Mouse (Mus musculus) 3134 (cell line): ENCODE results near the gene Cmah.
A peak's percentile ranks its signal among the peaks of the same experiment; 100 is the strongest.

ENCODE experiments used
- DNase-seq: peaks from one replicate; pipeline ENCODE4 v3.0.0-alpha.2; 2011; ENCODE audit warnings: low spot score; ENCODE audit not compliant: insufficient read length; ENCODE audit errors: extremely low read depth

Cmah gene

GRCm38 (mm10) chr13:24327201-24327600, at the start of gene Cmah:
Gene Cmah, plus strand, starts transcription at chr13:24327404.
- no peak for DNase-seq

- DNase-seq, result no peak
Observed at GRCm38 (mm10) chr13:24279407-24279761, 47.8 kb upstream of the Cmah start.

GRCm38 (mm10) chr13:24279762-24280438, 47.3 kb upstream of the Cmah start:
- peak; percentile 55 for DNase-seq

- DNase-seq, result peak; percentile 92
Observed at GRCm38 (mm10) chr13:24280439-24281431, 46.5 kb upstream of the Cmah start, which contains the start of gene Carmil1. Gene Carmil1, minus strand, starts transcription at chr13:24280795.

GRCm38 (mm10) chr13:24287381-24287780, 39.8 kb upstream of the Cmah start:
- no peak for DNase-seq

GRCm38 (mm10) chr13:24297252-24297651, 30.0 kb upstream of the Cmah start:
- no peak for DNase-seq

- no peak for DNase-seq
Observed at GRCm38 (mm10) chr13:24305486-24305885, 21.7 kb upstream of the Cmah start.

GRCm38 (mm10) chr13:24306248-24306647, 21.0 kb upstream of the Cmah start:
- no peak for DNase-seq

- DNase-seq, result no peak
Observed at GRCm38 (mm10) chr13:24311011-24311940, 15.9 kb upstream of the Cmah start.

GRCm38 (mm10) chr13:24316563-24316962, 10.6 kb upstream of the Cmah start:
- DNase-seq, result peak; percentile 12

- no peak for DNase-seq
Observed at GRCm38 (mm10) chr13:24318618-24319017, 8.6 kb upstream of the Cmah start.

GRCm38 (mm10) chr13:24321313-24321712, 5.9 kb upstream of the Cmah start:
- DNase-seq, result no peak

- DNase-seq, result no peak
Observed at GRCm38 (mm10) chr13:24328036-24328817, 1.0 kb downstream of the Cmah start.

- no peak for DNase-seq
Observed at GRCm38 (mm10) chr13:24330128-24330527, 2.9 kb downstream of the Cmah start.

GRCm38 (mm10) chr13:24330836-24331523, 3.8 kb downstream of the Cmah start:
- DNase-seq, result no peak

- DNase-seq, result no peak
Observed at GRCm38 (mm10) chr13:24332537-24332936, 5.3 kb downstream of the Cmah start.

- no peak for DNase-seq
Observed at GRCm38 (mm10) chr13:24336818-24337217, 9.6 kb downstream of the Cmah start.

GRCm38 (mm10) chr13:24337874-24338273, 10.7 kb downstream of the Cmah start:
- no peak for DNase-seq

GRCm38 (mm10) chr13:24338343-24338861, 11.2 kb downstream of the Cmah start:
- DNase-seq, result no peak
